Mouse (Mus musculus): ENCODE measurements around the gene 4930426L09Rik.

Gene 4930426L09Rik

DNA sequence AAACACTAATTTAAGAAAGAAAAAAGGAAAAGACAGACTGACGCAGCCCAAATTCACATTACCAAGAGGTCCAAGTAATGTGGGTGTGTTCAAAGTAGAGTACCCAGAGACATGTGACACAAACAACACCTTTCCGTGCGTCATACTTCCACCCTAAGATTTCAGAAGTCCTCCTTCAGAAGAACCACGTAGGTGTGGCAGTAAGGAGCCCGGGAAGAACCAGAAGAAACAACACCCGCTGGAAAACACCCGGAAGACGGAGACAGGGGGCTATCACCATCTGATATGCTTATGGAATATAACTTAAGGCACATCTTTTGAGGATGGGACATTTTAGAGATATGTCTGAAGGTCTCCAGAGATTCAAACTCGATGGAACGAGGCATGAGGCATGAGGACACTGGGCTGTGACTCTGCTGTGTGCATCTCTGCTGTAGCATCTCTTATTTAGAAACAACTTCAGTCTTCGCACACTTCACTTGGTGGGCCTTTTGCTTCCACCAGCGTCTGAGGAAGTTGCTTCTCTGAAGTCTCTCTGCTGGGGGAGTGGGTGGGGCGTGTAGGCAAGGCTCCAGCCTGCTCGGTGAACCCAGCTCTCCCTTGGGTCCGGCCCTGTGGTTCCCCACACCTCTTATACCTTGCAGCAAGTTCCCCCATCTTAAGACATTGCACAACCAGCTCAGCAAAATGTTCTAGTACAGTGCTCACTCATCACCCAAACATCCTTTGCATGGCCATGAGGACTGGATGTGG lies 13.9 kb upstream of the 4930426L09Rik start:
- TF ChIP-seq GATA4 (IDR thresholded peaks at IDR 0.05; ENCODE audit: insufficient replicate concordance, low read length): no peak

DNA sequence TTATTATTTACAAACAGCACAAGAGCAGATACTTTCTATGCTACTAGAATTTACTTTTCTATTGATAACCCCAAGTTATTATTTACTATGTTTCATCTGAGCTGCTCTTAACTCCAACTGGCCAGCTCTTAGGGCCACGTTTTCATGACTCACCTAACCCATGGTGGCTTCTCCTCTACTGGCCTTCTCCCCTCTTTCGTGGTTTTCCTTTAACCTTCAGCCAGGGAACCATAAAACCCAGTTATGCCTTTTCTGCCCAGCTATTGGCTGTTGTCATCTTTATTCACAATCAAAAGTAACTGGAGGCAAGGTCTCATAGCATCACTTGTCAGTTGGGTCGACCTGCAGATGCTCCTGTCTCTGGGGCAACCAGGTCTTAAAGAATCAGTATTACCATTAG lies 12.6 kb upstream of the 4930426L09Rik start:
- TF ChIP-seq GATA4 (IDR thresholded peaks at IDR 0.05; ENCODE audit: insufficient replicate concordance, low read length): no peak

DNA sequence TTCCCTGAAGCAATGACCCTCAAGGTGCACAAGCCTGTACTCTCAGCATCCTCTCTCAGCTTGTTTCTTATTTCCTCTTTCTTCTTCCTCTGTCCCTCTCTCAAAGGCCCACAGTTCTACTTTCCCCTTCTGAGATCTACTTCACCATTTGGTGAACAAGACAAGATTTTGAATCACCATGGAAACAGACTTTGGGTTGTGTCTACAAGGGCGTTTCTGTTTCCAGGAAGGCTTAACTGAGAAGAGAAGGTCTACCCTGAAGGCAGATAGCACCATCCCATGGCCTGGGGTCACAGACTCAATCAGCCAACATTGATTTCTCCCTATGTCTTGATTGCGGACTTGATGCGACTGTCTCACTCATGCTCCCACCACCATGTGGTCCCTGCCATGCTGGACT lies 9.3 kb upstream of the 4930426L09Rik start:
- no peak for TF ChIP-seq GATA4 (IDR thresholded peaks at IDR 0.05; ENCODE audit: insufficient replicate concordance, low read length)

DNA sequence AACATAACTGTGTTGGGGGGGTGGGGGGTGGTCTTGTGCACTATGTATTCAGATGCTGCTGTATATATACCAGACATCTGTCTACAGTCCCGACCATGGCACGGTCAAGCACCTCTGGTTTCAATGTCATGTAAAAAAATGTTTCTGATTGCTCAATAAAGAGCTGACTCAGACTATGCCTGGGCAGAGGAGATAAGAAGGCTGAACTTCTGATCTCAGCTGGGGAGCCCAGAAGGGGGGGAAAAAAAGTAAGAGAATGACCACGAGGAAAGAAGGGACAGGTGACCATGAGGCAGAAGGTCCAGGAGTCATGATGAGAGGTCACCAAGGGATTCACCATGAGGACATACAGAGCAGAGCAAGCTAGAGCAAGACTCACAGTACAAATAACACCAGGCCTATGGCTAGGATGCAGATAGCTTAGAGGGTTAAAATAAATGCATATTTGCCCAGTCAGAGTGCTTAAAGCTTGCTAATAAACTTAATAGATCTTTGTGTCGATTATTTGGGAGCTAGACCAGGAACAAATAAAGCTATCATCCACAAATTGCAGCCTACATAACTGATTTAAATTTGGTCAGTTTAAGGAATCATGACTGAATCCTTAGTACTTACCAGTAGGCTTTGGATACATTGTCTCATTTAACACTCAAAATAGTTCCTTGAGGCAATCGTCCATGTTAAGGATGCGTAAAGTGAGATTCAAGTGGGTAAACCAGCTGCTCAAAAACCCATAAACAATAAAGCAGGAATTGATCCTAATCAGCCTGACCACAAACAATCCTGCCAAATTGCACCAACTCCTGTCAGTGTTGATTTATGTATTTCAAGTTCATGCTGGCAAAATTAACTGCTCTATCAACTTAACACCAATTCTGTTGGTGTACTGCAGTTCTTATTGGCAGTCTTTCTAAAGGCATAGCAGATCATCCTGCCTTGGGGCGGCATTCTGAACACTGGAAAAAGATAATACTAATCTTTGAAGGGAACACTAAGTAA lies 5.3 kb upstream of the 4930426L09Rik start:
- no peak for TF ChIP-seq GATA4 (IDR thresholded peaks at IDR 0.05; ENCODE audit: insufficient replicate concordance, low read length)

DNA sequence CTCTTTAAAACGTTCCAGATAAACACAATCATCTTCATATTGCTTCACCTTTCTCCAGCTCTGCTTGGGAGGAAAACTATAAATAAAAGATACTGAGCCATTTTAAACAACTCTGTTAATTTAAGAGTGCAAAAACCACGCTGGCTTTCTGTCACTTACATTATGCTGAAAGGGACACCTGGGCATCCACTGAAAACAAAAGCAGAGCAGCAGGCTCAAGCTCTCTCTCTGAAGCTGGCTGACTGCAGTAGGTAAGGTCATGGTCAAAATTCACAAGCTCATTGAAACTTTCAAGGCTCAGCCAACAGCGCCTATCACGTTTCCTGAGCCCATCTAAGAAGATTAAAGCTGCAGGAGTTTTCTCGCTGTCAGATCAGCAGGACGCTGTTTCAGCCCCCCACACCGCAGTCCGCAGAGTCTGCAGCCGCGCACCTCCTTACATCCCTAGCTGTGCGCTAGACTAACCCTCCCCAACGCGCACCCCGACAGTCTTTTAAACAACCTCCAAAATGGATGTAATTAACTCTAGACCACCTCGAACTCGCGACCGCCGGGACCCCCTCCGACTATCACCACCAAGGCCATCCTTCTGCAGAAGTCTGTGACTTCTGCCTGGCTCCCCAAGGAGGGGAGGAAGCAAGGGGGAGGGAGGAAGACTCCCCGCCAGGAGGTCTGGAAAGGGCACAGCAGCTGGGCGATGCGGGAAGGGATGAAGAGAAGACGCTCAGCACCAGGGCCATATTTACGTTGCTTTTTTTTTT lies 1.5 kb upstream of the 4930426L09Rik start:
- TF ChIP-seq GATA4 (IDR thresholded peaks at IDR 0.05; ENCODE audit: insufficient replicate concordance, low read length): 0 out of 2 replicates have a peak, but pooled peaks have one; percentile 7

DNA sequence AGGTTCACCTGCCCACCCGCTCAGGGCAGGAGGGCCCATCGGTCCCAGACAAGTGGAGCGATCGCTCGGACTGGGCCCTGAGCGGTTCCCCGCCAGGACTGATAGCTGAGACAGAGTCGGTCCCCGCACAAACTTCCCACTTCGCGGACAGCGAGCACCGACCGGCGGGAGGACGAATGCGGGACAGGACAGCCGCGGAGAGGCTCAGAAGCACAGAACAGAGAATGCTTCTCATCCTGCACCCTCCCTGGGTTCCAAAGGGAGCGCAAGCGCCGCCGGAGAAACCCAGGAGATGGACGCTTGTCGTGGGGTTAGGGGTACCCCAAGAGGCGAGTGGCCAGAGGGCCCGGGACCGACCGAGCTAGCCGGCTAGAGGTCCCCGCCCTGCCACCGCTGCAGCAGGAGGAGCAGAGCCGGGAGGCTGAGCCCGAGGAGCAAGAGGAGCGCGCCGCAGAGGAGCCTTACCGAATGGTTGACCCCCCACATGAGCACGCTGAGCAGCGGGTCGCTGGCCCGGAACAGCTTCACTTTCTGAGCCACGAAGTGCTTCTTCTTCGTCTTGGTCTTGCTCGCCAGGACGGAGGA lies 664 bp upstream of the 4930426L09Rik start:
- no peak for TF ChIP-seq GATA4 (IDR thresholded peaks at IDR 0.05; ENCODE audit: insufficient replicate concordance, low read length)

DNA sequence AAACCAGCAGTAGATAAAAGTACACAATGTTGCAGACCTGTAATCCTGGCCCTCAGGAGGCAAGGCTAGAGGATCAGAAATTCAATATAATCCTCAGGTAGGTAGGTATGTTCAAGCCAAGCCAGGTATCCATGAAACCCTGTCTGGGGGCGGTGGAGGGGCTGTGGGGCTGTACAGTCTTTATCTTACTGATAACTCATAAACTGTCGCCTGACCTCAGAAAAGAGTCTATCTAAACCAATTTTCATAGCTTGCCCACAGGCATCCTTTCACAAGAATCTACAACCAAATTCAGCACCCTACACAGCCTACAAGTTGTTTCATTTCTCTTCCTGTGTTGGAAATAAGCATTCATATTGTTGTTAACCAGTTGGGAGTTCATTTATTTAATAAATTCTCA lies 1.3 kb downstream of the 4930426L09Rik start:
- no peak for TF ChIP-seq GATA4 (IDR thresholded peaks at IDR 0.05; ENCODE audit: insufficient replicate concordance, low read length)

DNA sequence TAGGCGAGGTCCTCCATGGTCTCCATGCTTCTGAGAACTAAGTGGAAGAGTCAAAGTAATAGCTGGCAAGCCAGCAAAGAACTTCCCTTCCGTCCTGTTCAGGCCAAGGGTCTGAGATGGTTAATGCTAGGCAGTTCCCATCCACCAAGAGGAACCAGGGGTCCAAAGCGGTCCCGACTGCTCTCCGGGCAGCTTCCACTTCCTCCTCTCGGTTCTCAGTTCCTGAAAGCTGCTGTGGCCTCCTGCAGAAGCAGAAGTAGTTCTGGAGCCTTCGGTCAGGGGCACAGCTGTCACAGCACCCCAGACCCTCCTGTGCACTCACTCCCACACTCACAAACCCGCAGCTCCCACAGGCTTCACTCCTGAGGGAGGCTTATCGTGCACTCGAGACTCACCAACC lies 6.7 kb downstream of the 4930426L09Rik start:
- no peak for TF ChIP-seq GATA4 (IDR thresholded peaks at IDR 0.05; ENCODE audit: insufficient replicate concordance, low read length)

DNA sequence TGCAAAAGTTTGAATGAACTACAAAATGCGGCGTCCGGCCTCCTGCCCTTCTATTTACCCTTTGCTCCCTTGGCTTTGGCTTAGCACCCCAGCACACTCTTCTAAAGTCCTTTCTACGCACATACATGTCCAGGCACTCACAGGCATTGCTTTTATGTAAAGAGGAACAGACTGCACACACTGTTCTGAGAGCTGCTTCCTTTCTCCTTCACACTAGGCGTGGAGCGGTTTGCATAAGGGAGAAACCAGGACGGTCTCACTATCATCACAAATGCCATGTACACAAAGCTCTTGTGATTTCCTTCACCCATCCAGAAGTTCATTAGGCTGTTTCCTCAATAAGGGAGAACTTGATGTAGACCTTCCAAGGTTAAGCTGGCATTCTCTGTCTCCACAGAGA lies 8.0 kb downstream of the 4930426L09Rik start:
- no peak for TF ChIP-seq GATA4 (IDR thresholded peaks at IDR 0.05; ENCODE audit: insufficient replicate concordance, low read length)

DNA sequence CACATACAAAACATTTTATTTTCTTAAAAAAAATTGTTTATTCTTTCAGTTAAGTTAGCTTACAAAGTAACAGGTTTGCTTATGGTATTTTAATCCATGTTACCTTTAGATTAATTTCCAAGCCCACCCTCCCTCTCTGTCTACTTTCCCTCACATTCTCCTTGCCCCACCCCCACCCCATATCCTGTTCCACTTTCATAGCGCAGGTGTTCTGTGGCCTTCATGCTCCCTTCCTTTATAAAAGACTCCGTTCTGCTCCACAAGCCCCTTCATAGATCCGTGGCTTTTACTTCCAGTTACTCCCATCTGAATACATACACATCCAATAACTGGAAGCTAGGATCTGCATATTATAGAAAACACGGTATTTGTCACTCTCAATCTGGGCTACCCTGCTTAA lies 9.4 kb downstream of the 4930426L09Rik start:
- no peak for TF ChIP-seq GATA4 (IDR thresholded peaks at IDR 0.05; ENCODE audit: insufficient replicate concordance, low read length)

DNA sequence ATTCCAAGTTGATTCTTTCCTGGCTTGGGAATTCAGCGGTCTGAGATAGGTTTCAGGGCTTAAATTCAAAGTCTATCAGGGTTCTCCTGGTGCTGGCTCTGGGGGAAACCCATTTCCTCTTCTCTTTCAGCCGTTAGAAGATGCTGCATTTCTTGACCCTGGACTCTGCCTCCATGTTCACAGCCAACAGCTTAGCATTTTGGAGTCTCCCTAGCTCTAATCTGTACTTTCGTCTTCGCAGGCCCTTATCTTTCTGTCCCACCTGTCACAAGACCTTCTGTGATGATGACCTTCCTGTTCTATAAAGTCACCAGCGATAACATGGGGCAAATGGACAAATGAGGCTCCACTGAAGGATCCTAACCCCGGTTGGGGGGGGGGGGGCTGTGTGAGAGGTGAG lies 13.3 kb downstream of the 4930426L09Rik start:
- no peak for TF ChIP-seq GATA4 (IDR thresholded peaks at IDR 0.05; ENCODE audit: insufficient replicate concordance, low read length)

DNA sequence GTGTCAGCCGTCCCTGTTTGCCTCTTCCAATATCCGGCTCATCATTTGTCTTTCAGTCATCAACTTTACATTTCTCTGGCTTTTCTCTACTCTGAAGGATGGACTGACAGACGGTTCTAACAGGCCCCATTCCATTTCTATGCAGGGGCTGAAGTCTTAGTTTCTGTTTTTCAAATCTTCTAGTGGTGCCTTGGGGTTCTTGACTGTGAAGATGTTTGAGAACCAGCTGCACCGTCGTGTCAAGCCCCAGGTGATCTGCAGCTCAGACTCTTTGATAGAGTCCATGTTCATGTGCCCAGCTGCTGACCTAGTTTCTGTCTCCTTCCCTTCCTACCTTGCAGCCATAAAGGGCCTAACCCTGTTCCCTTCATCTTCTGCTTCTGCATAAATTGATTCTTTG lies 18.2 kb downstream of the 4930426L09Rik start:
- no peak for TF ChIP-seq GATA4 (IDR thresholded peaks at IDR 0.05; ENCODE audit: insufficient replicate concordance, low read length)

DNA sequence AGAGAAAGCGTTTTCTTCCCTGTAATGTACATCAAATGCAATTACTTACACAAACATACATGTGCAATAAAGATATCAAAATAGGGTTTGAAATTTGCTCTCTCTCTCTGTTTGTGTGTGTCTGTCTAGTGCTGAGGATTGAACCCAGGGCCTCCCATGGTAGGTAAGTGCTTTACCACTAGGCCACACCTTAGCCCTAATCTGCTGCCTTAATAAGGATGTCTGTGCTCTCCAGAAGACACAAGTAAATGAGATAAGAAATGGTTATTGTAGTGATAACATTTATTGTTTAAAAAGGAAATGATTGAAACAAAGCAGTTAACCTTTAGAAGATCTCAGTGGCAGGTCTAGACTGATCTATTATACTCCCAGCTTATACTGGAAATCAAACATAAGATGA lies 18.7 kb downstream of the 4930426L09Rik start:
- no peak for TF ChIP-seq GATA4 (IDR thresholded peaks at IDR 0.05; ENCODE audit: insufficient replicate concordance, low read length)

DNA sequence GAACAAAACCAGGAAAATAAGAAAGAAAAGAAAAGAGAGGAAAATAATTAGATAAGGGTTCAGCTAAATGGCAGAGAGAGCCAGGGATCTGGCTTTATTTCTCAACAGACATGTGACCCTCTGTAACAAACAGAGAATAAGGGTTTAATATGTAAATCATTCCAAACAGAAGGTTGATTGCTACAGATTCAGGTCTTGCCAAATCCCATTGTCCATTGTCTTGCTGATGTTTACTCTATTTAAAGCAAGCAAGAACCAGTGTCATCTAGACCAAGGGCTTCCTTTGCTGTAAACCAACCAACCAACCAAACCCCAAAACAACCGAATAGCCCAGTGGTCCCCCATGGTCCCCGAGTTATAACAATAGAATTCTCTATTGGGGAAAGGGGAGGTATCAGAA lies 19.9 kb downstream of the 4930426L09Rik start:
- TF ChIP-seq GATA4 (IDR thresholded peaks at IDR 0.05; ENCODE audit: insufficient replicate concordance, low read length): no peak

DNA sequence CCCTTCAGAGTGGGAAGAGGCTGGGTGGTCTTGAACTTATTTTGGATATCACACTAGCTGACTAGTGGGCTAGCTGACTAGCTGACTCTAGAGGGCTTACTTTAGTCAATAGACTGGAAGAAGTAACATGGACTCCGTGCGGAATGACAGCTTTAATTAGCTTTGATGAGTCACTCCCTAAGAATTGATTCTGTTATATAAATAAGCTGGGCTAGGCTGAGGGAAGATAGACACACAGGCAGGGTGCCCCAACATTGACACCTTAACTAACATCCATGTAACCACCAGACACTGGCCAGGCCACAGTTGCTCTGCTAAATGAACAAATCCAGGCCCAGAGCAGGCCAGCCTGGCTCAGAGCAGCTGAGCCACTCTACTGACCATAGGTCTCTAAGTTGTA lies 26.7 kb downstream of the 4930426L09Rik start:
- no peak for TF ChIP-seq GATA4 (IDR thresholded peaks at IDR 0.05; ENCODE audit: insufficient replicate concordance, low read length)
